Mouse (Mus musculus): ENCODE results near the gene Ptrh2. TPM values are rescaled to one million over a fixed set of nuclear protein-coding genes. Genes with fewer than 3 reads are reported as not detected.

Ptrh2 gene
- total and polyA plus RNA-seq, 2 experiments from 2014 or later, result 7.1 to 14.0 TPM

- WGBS, result 67% methylated on average over 3 of the region's 3 CpGs
- Histone ChIP-seq H3K36me3 (replicated peaks; ENCODE audit: control insufficient read depth, insufficient read depth, low read length) (no peaks in the 10 kb centered on the region; the same call in 1 of the 2 replicates), H3K27ac (ENCODE audit: low read depth) (no peak overlapping the region), H3K4me3 (ENCODE audit: low read depth, low read length) (no peak overlapping the region), H3K4me1 (ENCODE audit: control insufficient read depth, insufficient read depth) (peaks cover 22% of the 10 kb centered on the region), H3K27me3 (ENCODE audit: control insufficient read depth, insufficient read depth, low read length) (no peaks in the 10 kb centered on the region), H3K9me3 (replicated peaks; ENCODE audit: control insufficient read depth, low read length) (no peaks in the 10 kb centered on the region), H3K4me2 (ENCODE audit: low read depth, low read length) (no peak overlapping the region), H3K9ac (replicated peaks; ENCODE audit: low read depth, low read length) (no peak overlapping the region)
- ATAC-seq (ENCODE audit: insufficient read depth, low read depth) (no peak), DNase-seq (ENCODE audit: low spot score) (no peak)
- TF ChIP-seq CTCF (IDR thresholded peaks at IDR 0.05; ENCODE audit: low read depth) (no peak), EP300 (IDR thresholded peaks at IDR 0.05; ENCODE audit: low read depth) (no peak)
Observed at GRCm38 (mm10) chr11:86681423-86681822, 2.4 kb upstream of the Ptrh2 start.

- TF ChIP-seq CTCF (IDR thresholded peaks at IDR 0.05; ENCODE audit: low read depth) (no peak), EP300 (IDR thresholded peaks at IDR 0.05; ENCODE audit: low read depth) (no peak)
- Histone ChIP-seq H3K36me3 (replicated peaks; ENCODE audit: control insufficient read depth, insufficient read depth, low read length) (no peaks in the 10 kb centered on the region; the same call in 1 of the 2 replicates), H3K9ac (replicated peaks; ENCODE audit: low read depth, low read length) (peak overlapping the region; percentile 78), H3K27ac (ENCODE audit: low read depth) (peak overlapping the region; percentile 90), H3K4me2 (ENCODE audit: low read depth, low read length) (peak overlapping the region; percentile 91), H3K4me1 (ENCODE audit: control insufficient read depth, insufficient read depth) (peaks cover 22% of the 10 kb centered on the region), H3K9me3 (replicated peaks; ENCODE audit: control insufficient read depth, low read length) (no peaks in the 10 kb centered on the region), H3K27me3 (ENCODE audit: control insufficient read depth, insufficient read depth, low read length) (no peaks in the 10 kb centered on the region), H3K4me3 (ENCODE audit: low read depth, low read length) (peak overlapping the region; percentile 68)
- DNase-seq (ENCODE audit: low spot score) (no peak), ATAC-seq (ENCODE audit: insufficient read depth, low read depth) (no peak)
- 31% methylated on average over 7 of the region's 7 CpGs for WGBS
Observed at GRCm38 (mm10) chr11:86682861-86683260, 924 bp upstream of the Ptrh2 start.

DNA sequence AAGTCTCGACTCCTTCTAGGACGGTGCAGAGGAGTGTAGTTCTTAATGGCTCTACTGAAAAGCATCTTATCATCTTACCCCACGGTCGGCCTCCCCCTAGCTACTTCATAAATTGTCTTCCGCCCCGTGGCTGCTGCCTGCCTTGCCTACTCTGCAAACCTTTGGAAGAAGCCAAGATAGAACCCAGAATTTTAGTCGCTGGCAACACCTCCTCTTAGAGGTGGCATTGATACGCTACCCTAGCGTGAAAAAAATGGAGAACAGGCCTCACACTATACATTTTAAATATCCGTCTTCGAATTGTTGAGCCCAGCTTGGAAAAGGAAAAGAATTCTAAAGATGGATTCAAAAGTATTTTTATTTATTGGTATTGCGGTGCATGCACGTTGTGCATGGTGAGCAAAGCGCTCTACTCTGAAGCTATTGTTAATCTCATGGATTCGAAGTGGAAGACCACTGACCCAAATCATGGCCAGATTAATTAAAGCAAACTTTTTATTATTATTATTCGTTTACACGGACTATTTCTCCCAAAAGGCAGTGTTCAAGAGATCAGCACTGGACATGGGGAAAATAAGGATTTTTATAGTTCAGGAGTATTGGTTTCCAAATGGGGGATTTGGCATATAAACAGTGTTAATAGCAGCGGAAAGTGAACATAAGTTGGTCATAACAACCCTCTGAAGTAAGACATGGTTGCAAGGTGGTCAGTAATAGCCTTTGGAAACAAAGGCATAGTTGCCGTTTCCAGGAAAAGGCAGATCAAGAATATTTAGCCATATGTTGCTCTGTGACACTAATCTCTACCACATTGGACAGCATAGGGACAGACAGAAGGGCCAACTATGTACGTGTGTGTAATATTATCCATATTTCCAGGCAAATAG is 584 bp downstream of the Ptrh2 start:
- no peak for TF ChIP-seq EP300 (IDR thresholded peaks at IDR 0.05; ENCODE audit: low read depth)
- no peak for TF ChIP-seq CTCF (IDR thresholded peaks at IDR 0.05; ENCODE audit: low read depth)

DNA sequence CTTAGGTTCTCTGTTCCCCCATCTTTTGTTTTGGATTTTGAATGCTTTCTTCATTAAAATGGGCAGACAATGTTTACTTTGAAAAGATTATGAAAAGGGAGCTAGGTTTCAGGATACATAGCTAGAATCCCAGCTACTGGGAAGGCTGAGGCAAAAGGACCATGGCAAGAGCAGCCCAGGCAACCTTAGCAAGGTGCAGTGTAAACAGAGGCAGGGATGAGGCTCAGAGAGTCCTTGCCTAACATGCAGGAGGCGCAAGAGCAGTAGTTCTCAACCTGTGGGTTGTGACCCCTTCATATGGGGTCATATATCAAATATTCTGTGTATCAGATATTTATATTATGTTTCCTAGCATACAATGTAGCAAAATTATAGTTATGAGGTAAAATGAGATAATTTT is 1.6 kb downstream of the Ptrh2 start:
- Histone ChIP-seq H3K9ac (replicated peaks; ENCODE audit: low read depth, low read length) (no peak overlapping the region), H3K4me3 (ENCODE audit: low read depth, low read length) (no peak overlapping the region), H3K36me3 (replicated peaks; ENCODE audit: control insufficient read depth, insufficient read depth, low read length) (peaks cover 17% of the 10 kb centered on the region), H3K9me3 (replicated peaks; ENCODE audit: control insufficient read depth, low read length) (no peaks in the 10 kb centered on the region), H3K27me3 (ENCODE audit: control insufficient read depth, insufficient read depth, low read length) (no peaks in the 10 kb centered on the region), H3K4me2 (ENCODE audit: low read depth, low read length) (no peak overlapping the region), H3K4me1 (ENCODE audit: control insufficient read depth, insufficient read depth) (peaks cover 22% of the 10 kb centered on the region), H3K27ac (ENCODE audit: low read depth) (no peak overlapping the region)
- 85% methylated on average over 1 of the region's 1 CpGs for WGBS
- no peak for ATAC-seq (ENCODE audit: insufficient read depth, low read depth)
- TF ChIP-seq EP300 (IDR thresholded peaks at IDR 0.05; ENCODE audit: low read depth), result no peak
- no peak for TF ChIP-seq CTCF (IDR thresholded peaks at IDR 0.05; ENCODE audit: low read depth)
- DNase-seq (ENCODE audit: low spot score), result no peak

More for the DNA sequence above, 584 bp downstream of the Ptrh2 start:
- Histone ChIP-seq H3K4me1 (ENCODE audit: control insufficient read depth, insufficient read depth) (peaks cover 22% of the 10 kb centered on the region), H3K9me3 (replicated peaks; ENCODE audit: control insufficient read depth, low read length) (no peaks in the 10 kb centered on the region), H3K27ac (ENCODE audit: low read depth) (peak overlapping the region; percentile 90), H3K4me2 (ENCODE audit: low read depth, low read length) (peak overlapping the region; percentile 91), H3K4me3 (ENCODE audit: low read depth, low read length) (peak overlapping the region; percentile 68), H3K27me3 (ENCODE audit: control insufficient read depth, insufficient read depth, low read length) (no peaks in the 10 kb centered on the region), H3K36me3 (replicated peaks; ENCODE audit: control insufficient read depth, insufficient read depth, low read length) (peaks cover 7% of the 10 kb centered on the region), H3K9ac (replicated peaks; ENCODE audit: low read depth, low read length) (peak overlapping the region; percentile 78)
- ATAC-seq (ENCODE audit: insufficient read depth, low read depth) (no peak), DNase-seq (ENCODE audit: low spot score) (no peak)
- WGBS, result 6% methylated on average over 20 of the region's 20 CpGs

DNA sequence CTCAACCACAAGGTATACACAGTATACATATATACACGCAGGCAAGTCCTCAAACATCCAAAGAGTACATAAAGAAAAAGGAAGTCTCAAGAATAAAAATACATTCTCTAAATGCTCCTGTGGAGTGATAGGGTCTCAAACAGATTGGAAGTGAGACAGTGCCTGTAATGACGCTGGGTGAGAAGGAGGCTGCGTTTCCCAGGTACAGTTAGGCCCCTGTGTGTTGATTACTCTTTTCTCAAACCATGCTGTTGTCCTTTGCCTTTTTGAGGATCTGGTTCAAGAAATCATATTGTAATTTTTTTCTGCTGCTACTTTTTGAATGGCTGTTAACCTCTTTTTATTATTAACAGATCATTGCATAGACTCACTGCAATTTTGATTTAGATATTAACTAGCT is 6.6 kb downstream of the Ptrh2 start:
- DNase-seq (ENCODE audit: low spot score) (no peak), ATAC-seq (ENCODE audit: insufficient read depth, low read depth) (no peak)
- H3K4me2 ChIP-seq (ENCODE audit: low read depth, low read length), result no peak overlapping the region
- H3K4me3 ChIP-seq (ENCODE audit: low read depth, low read length), result no peak overlapping the region
- H3K4me1 ChIP-seq (ENCODE audit: control insufficient read depth, insufficient read depth), result peaks cover 2% of the 10 kb centered on the region; the same call in 1 of the 2 replicates
- H3K9ac ChIP-seq (replicated peaks; ENCODE audit: low read depth, low read length), result no peak overlapping the region
- H3K36me3 ChIP-seq (replicated peaks; ENCODE audit: control insufficient read depth, insufficient read depth, low read length), result peaks cover 63% of the 10 kb centered on the region
- H3K9me3 ChIP-seq (replicated peaks; ENCODE audit: control insufficient read depth, low read length), result no peaks in the 10 kb centered on the region
- no peak overlapping the region for H3K27ac ChIP-seq (ENCODE audit: low read depth)
- WGBS, result 89% methylated on average over 3 of the region's 3 CpGs
- TF ChIP-seq EP300 (IDR thresholded peaks at IDR 0.05; ENCODE audit: low read depth) (no peak), CTCF (IDR thresholded peaks at IDR 0.05; ENCODE audit: low read depth) (no peak)
- no peaks in the 10 kb centered on the region for H3K27me3 ChIP-seq (ENCODE audit: control insufficient read depth, insufficient read depth, low read length)
